Mouse (Mus musculus) adrenal gland, postnatal 0 days (tissue): ENCODE measurements around the gene Dcp1a. TPM values are rescaled to one million over a fixed set of nuclear protein-coding genes. Genes with fewer than 3 reads are reported as not detected.

Experiments used
- microRNA-seq: library from miRNA; unstranded; fragments of <30 nt; microRNA quantifications from one replicate; pipeline ENCODE4, GENCODE M21; 2016; ENCODE audit warnings: borderline replicate concordance; ENCODE audit not compliant: insufficient number of aligned reads
- polyA plus RNA-seq: library from polyadenylated mRNA; unstranded; fragments of >200 nt; fragmentation: Nextera tagmentation; extraction: Ambion mirVana; gene quantifications from 2 replicates; pipeline ENCODE4 v1.2.1, GENCODE M21; 2015

Dcp1a gene
- 7.2 and 11.8 TPM in 2 replicates for polyA plus RNA-seq

GRCm38 (mm10) chr14:30479361-30479948 lies at the start of gene Dcp1a:
Dcp1a (plus strand) TSS chr14:30479535.

GRCm38 (mm10) chr14:30491342-30491741 lies 12.0 kb downstream of the Dcp1a start, which contains the start of gene Cacna1d:
Cacna1d (minus strand) TSS chr14:30491455.

GRCm38 (mm10) chr14:30548131-30548720 lies 68.9 kb downstream of the Dcp1a start, which contains the start of gene Tkt:
Tkt (plus strand) TSS chr14:30548359.

Small RNA genes lying within 50 kb of the gene (microRNA-seq; reads per million reads assigned to microRNA genes)
- 4.9 reads per million, percentile 5 among the genes with 10 or more reads in this experiment for gene Mir3076

Other genes with a start within 250 kb of the Dcp1a start
- gene Cacna1d, start 11.9 kb downstream of the Dcp1a start, polyA plus RNA-seq = 2.7 and 5.7 TPM in 2 replicates
- 124 and 184 TPM in 2 replicates for gene Tkt, start 68.8 kb downstream of the Dcp1a start, polyA plus RNA-seq
- 44.7 and 125 TPM in 2 replicates for gene Prkcd, start 146.7 kb downstream of the Dcp1a start, polyA plus RNA-seq
- gene Rft1, start 174.8 kb downstream of the Dcp1a start, polyA plus RNA-seq = 18.9 and 32.4 TPM in 2 replicates
- 6.5 and 9.1 TPM in 2 replicates for gene Sfmbt1, start 235.3 kb downstream of the Dcp1a start, polyA plus RNA-seq